Mouse (Mus musculus) hindbrain, embryonic 16.5 days (tissue): ENCODE data around the gene Csf2ra. TPM values are rescaled to one million over a fixed set of nuclear protein-coding genes. Genes with fewer than 3 reads are reported as not detected.
"Not testable (repeated sequence)": the region's sequence is repeated elsewhere in the genome, so short reads cannot be mapped to it uniquely, and the experiment has no call there.

Source experiments
- ATAC-seq: fragments of 200-750 bp; cut with Nextera tagmentation; 2 replicates; pipeline ENCODE4 v1.8.0; 2017; ENCODE audit warnings: moderate TSS enrichment, moderate library complexity
- H3K27ac ChIP-seq: fragments of 300-500 bp; sonication (generic); 2 replicates; pipeline ENCODE4 v1.5.1; 2014; ENCODE audit warnings: low read depth, mild to moderate bottlenecking, control low read depth, low read length, moderate library complexity
- H3K27me3 ChIP-seq: fragments of 300-500 bp; sonication (generic); replicated peaks from 2 replicates; pipeline ENCODE4 v1.6.1; 2014; ENCODE audit warnings: low read length; ENCODE audit not compliant: control insufficient read depth, insufficient read depth
- H3K36me3 ChIP-seq: fragments of 300-500 bp; sonication (generic); 2 replicates; pipeline ENCODE4 v1.6.1; 2014; ENCODE audit warnings: mild to moderate bottlenecking, low read length, moderate library complexity, mixed read lengths; ENCODE audit not compliant: control insufficient read depth, insufficient read depth
- H3K4me1 ChIP-seq: fragments of 300-500 bp; sonication (generic); 2 replicates; pipeline ENCODE4 v1.6.1; 2014; ENCODE audit warnings: low read depth, low read length; ENCODE audit not compliant: control insufficient read depth, insufficient read depth
- H3K4me2 ChIP-seq: fragments of 300-500 bp; sonication (generic); 2 replicates; pipeline ENCODE4 v1.6.1; 2014; ENCODE audit warnings: mild to moderate bottlenecking, low read length, control low read depth, moderate library complexity
- H3K4me3 ChIP-seq: fragments of 300-500 bp; sonication (generic); 2 replicates; pipeline ENCODE4 v1.5.1; 2014; ENCODE audit warnings: mild to moderate bottlenecking, low read length, control low read depth, moderate library complexity
- H3K9ac ChIP-seq: fragments of 300-500 bp; sonication (generic); 2 replicates; pipeline ENCODE4 v1.6.1; 2014; ENCODE audit warnings: low read depth, mild to moderate bottlenecking, control low read depth, low read length, moderate library complexity
- H3K9me3 ChIP-seq: fragments of 300-500 bp; sonication (generic); 2 replicates; pipeline ENCODE4 v1.6.1; 2014; ENCODE audit warnings: mild to moderate bottlenecking, low read length, moderate library complexity; ENCODE audit not compliant: control insufficient read depth
- WGBS: fragments of 180-500 bp; shearing (Covaris S2); extraction: QIAGEN DNeasy Blood & Tissue Kit; methylation state at CpG from one replicate; pipeline ENCODE4 v1.1.7; 2014; 5-methylcytosine and 5-hydroxymethylcytosine counted together
- polyA plus RNA-seq: library from polyadenylated mRNA; unstranded; fragments of >200 nt; fragmentation: Nextera tagmentation; extraction: Ambion mirVana; gene quantifications from 2 replicates; pipeline ENCODE4 v1.2.1, GENCODE M21; 2015

Gene Csf2ra
- 67.9 and 69.4 TPM in 2 replicates for polyA plus RNA-seq

DNA sequence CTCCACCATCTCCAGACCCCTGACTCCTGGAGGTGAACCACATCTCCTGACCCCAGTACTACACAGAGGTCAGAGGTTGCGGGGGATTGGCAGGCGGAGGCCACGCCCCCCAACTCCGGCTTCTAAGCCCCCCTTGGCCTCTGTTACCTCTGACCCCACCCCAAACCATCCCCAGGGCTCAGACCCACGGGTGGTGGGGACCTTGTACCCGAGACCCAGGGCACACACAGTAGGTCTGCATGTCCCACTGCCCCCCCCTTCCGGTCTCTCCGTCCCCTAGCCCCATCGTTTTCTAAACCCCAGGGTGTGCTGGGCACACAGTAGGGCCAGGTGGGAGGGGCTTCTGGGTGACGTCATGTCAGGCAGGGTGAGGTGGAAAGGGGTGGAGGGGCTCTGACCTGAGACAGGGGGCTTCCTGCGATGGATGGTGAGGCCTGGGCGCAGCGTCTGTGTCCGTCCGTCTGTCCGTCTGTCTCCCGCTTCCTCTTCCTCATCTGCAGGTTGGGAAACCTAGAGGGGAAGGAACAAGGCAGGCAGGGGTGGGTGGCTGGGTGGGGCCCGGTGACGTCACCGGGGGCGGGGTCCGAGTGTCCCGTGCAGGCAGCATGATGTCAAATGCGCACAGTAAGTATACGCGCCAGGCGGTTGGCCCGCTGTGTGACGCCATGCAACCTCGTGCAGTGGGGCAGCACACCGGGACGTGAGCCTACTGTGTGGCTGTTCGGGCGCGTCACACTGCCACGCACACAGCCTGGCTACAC is at the start of gene Csf2ra:
Gene Csf2ra (minus strand): TSS at position 489 of the 761 bp plus-strand sequence.
- no peaks in the 10 kb centered on the region for H3K36me3 ChIP-seq
- no peak for ATAC-seq
- no peaks in the 10 kb centered on the region for H3K27me3 ChIP-seq
- H3K9ac ChIP-seq = peak within 1 kb of the TSS; percentile 67
- no peaks in the 10 kb centered on the region; the same call in 1 of the 2 replicates for H3K4me1 ChIP-seq
- no peaks in the 10 kb centered on the region for H3K9me3 ChIP-seq
- peak within 1 kb of the TSS; percentile 61 for H3K4me3 ChIP-seq
- peak within 1 kb of the TSS; percentile 82 for H3K4me2 ChIP-seq
- H3K27ac ChIP-seq = peak within 1 kb of the TSS; percentile 94
- WGBS = 57% methylated on average over 35 of the region's 36 CpGs

DNA sequence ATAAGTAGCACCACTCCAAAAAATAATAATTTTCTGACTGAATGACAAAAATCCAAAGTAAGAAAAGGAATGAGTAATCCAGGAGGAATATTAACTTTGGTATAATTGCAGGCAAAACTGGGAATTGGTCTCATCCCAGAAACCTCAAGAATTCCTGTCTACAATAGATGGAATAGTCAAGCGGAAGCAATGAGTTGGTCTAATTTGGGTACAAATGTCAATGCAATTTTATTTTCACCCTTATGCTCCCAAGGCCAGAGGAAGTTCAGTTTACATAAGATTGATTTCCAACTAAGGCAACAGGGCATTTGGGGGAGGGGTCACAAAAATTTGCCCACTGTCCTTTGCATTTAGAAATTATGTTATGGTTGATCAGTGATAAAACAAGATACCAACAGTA is 47.2 kb upstream of the Csf2ra start:
- Histone ChIP-seq H3K27ac (no peak overlapping the region), H3K27me3 (no peaks in the 10 kb centered on the region), H3K9me3 (no peaks in the 10 kb centered on the region), H3K4me1 (no peaks in the 10 kb centered on the region), H3K4me2 (no peak overlapping the region), H3K4me3 (no peak overlapping the region), H3K9ac (no peak overlapping the region), H3K36me3 (no peaks in the 10 kb centered on the region)
- WGBS = 93% methylated on average over 1 of the region's 1 CpGs
- no peak for ATAC-seq

DNA sequence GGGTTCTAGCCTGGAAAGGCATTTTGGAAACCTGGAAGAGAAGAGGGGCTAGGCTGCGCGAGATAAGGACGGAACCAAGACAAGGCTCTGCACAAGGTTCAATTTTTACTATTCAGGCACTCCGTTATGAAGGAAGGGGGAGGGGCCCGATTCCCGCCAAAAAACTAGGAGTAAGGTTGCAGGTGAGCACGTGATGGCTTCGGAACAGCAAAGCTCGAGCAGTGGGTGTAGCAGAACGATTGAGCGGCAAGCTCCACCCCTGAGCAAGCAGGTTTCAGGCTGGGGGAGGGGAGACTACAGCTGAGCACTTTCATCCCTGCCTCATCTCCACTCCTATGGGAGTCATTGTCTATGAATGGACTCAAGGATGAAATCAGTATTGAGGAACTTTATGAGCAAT is 40.9 kb upstream of the Csf2ra start:
- H3K4me2 ChIP-seq = peak overlapping the region; percentile 19; the same call in 1 of the 2 replicates
- not testable (repeated sequence) for H3K4me1 ChIP-seq, H3K9ac ChIP-seq, ATAC-seq, H3K9me3 ChIP-seq, H3K27ac ChIP-seq, H3K4me3 ChIP-seq, H3K36me3 ChIP-seq, H3K27me3 ChIP-seq
- 37% methylated on average over 11 of the region's 11 CpGs for WGBS

DNA sequence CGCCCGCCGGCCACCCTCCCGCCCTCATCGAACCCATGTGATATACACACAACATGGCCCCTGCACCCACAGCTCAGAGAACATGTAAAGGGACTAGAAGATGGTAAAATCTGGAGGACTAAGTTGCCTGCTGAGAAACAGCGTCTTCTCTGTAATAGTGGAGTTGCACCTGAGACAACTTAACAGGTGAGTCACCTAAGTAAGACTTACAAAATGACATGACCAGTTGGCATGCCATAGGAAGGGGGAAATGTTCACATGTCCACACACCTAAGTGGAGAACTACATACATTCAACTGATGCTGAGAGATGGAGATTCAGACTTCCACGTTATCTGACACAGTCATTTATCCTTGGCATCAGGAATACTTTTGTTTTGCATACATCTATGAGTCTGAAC is 38.9 kb upstream of the Csf2ra start:
- no peak for ATAC-seq
- WGBS = 20% methylated on average over 7 of the region's 7 CpGs
- Histone ChIP-seq H3K9me3 (no peaks in the 10 kb centered on the region), H3K36me3 (no peaks in the 10 kb centered on the region), H3K27me3 (no peaks in the 10 kb centered on the region), H3K4me3 (no peak overlapping the region), H3K4me1 (no peaks in the 10 kb centered on the region), H3K9ac (no peak overlapping the region), H3K4me2 (no peak overlapping the region), H3K27ac (no peak overlapping the region)

DNA sequence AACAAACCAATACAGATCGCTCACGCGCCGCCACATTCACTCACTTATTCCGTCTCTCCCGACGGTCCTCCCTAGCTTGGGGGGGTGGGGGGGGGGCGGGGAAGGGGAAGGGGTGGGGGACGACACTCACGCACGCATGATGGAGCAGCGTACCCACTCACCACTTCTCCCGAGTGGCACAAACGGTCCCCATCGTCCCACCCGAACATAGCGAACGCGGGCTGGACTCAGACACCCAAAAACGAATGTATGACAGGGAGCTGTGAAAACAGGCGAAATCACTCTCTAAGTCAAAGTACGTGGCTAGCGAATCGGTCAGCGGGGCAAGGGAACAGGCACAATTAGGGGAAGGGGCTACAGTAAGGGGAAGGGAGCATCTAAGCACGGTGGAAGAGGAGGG is 38.4 kb upstream of the Csf2ra start:
- 5% methylated on average over 24 of the region's 26 CpGs for WGBS
- Histone ChIP-seq H3K9ac (no peak overlapping the region), H3K36me3 (no peaks in the 10 kb centered on the region), H3K4me3 (no peak overlapping the region), H3K27ac (no peak overlapping the region), H3K9me3 (no peaks in the 10 kb centered on the region), H3K4me1 (no peaks in the 10 kb centered on the region), H3K4me2 (no peak overlapping the region), H3K27me3 (no peaks in the 10 kb centered on the region)
- no peak for ATAC-seq

DNA sequence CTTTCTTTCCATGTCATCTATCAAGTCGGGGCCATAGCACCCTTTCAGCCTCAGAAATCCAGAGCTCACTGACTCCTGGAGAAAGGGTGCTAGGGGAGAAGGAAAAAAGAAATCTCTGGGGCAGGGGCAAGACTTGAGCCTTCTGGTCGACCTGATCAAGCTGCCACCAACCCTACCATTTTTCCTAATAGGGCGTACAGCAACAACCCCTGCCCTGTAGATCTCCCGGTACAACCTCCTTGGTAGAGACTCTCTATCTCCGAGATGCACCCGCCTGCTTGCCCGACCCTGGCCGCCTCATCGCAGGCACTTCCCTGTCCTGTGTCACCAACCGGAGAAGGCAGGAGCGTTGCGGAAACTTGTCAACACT is 38.0 kb upstream of the Csf2ra start:
- Histone ChIP-seq H3K36me3 (no peaks in the 10 kb centered on the region), H3K27ac (no peak overlapping the region), H3K4me3 (no peak overlapping the region), H3K4me1 (no peaks in the 10 kb centered on the region), H3K9me3 (no peaks in the 10 kb centered on the region), H3K27me3 (no peaks in the 10 kb centered on the region), H3K4me2 (no peak overlapping the region), H3K9ac (no peak overlapping the region)
- no peak for ATAC-seq
- WGBS = 2% methylated on average over 12 of the region's 12 CpGs

DNA sequence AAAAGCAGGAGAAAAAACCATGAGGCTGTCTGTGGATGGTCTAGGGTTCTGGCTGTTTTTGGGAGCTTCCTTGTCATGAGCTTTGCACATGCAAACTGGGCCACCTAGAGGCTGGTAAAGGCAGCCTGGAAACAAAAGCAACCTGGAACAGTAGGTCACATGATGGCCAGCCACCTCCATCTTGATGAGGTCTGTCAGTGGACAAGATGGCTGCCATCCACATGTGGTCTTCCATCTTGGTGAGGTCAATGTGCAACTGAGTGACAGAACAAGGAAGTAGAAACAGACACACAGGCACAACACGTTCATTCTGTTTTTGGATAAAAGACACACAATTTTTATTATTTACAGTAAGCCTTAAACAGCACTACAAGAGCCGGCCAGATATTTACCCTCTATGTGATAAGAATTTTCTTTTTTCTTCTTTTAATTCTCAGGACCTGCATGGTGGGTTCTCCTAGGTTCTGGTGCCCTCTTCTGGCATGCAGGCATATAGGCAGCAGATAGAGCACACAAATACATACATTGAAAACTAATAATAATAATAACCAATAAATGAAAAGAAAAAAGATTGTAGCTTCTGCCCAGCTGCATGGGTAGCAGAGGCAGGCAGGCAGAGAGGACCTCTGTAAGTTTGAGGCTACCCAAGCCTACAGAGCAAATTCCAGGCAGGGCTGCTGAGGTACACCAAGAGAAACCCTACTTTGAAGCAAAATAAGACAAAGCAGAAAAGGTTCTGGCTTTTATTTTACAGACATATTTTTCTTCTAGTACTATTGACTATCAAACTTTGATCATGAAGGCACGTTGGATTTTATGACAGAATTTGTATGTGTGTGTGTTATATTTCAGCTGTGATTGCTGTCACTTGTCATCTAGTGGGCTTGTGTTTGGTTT is 37.4 kb upstream of the Csf2ra start:
- WGBS = 23% methylated on average over 3 of the region's 3 CpGs
- peak; percentile 69 for ATAC-seq

DNA sequence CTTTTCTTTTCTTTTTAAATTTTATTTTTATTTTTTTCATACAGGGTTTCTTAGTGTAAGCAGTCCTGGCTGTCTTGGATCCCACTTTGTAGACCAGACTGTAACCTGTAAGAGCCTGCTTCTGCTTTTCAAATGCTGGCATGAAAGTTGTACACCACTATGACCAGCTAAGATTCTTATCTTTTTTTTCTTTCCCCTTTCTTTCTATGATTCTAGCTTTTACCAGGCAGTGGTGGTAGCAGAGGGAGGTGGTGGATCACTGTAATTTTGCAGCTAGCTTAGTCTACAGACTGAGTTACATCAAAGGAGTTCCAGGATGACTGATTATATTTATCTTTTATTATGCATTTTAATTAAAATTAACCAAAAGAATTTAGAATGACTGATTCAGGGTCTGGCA is 36.7 kb upstream of the Csf2ra start:
- Histone ChIP-seq H3K27ac (no peak overlapping the region), H3K4me3 (no peak overlapping the region), H3K4me2 (no peak overlapping the region), H3K36me3 (no peaks in the 10 kb centered on the region), H3K9me3 (no peaks in the 10 kb centered on the region), H3K4me1 (no peaks in the 10 kb centered on the region), H3K9ac (no peak overlapping the region), H3K27me3 (no peaks in the 10 kb centered on the region)
- ATAC-seq = no peak

More for the DNA sequence above, 37.4 kb upstream of the Csf2ra start:
- no peaks in the 10 kb centered on the region for H3K9me3 ChIP-seq
- H3K27ac ChIP-seq = no peak overlapping the region
- no peak overlapping the region for H3K9ac ChIP-seq
- no peaks in the 10 kb centered on the region for H3K27me3 ChIP-seq
- no peak overlapping the region for H3K4me2 ChIP-seq
- H3K36me3 ChIP-seq = no peaks in the 10 kb centered on the region
- H3K4me3 ChIP-seq = no peak overlapping the region
- no peaks in the 10 kb centered on the region for H3K4me1 ChIP-seq

DNA sequence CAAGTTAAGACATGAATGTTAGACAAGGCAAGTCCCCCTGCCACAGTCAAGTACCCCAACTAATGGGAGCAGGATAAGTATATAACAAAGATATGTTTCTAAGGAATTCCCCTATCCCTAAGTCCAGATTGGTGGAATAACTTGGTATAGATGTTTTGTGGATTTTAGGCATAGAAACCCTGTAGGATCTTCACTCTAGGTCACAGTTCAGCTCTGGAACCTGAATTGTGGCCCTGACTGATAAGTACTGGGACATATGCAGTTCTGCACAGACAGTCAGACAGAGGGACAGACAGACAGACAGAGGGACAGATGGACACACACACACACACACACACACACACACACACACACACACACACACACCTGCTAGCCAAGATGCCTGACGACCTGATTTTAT is 36.0 kb upstream of the Csf2ra start:
- Histone ChIP-seq H3K27me3 (no peaks in the 10 kb centered on the region), H3K9ac (no peak overlapping the region), H3K4me2 (no peak overlapping the region), H3K4me1 (no peaks in the 10 kb centered on the region), H3K4me3 (no peak overlapping the region), H3K27ac (no peak overlapping the region), H3K9me3 (no peaks in the 10 kb centered on the region), H3K36me3 (no peaks in the 10 kb centered on the region)
- WGBS = 90% methylated on average over 1 of the region's 1 CpGs
- no peak for ATAC-seq
